Mouse (Mus musculus) brain, embryonic 14.5 days (tissue): Measurements from ENCODE around the gene Cpeb1. TPM values are rescaled to one million over a fixed set of nuclear protein-coding genes. Genes with fewer than 3 reads are reported as not detected.

Experiments used
- DNase-seq: peaks from one replicate; pipeline ENCODE4 v3.0.0-alpha.2; 2011; ENCODE audit warnings: low read depth
- CTCF ChIP-seq: fragments of 200-500 bp; IDR thresholded peaks from 2 replicates; pipeline ENCODE4 v1.5.1; 2012; ENCODE audit warnings: inconsistent platforms, mild to moderate bottlenecking, moderate library complexity, borderline replicate concordance; ENCODE audit not compliant: insufficient read depth, insufficient read length; ENCODE audit errors: extremely low read depth
- POLR2A ChIP-seq: fragments of 200-500 bp; IDR thresholded peaks from 2 replicates; pipeline ENCODE4 v1.6.1; 2012; ENCODE audit warnings: mild to moderate bottlenecking, inconsistent platforms, borderline replicate concordance; ENCODE audit not compliant: poor library complexity, insufficient read depth, insufficient read length, severe bottlenecking; ENCODE audit errors: extremely low read depth
- polyA plus RNA-seq: library from polyadenylated mRNA; depleted of rRNA; stranded (reverse); fragments of >200 nt; gene quantifications from 2 replicates; pipeline ENCODE4 v1.2.3, GENCODE M21; 2012

Gene Cpeb1
- polyA plus RNA-seq, 1 experiment = 6.5 TPM

DNA sequence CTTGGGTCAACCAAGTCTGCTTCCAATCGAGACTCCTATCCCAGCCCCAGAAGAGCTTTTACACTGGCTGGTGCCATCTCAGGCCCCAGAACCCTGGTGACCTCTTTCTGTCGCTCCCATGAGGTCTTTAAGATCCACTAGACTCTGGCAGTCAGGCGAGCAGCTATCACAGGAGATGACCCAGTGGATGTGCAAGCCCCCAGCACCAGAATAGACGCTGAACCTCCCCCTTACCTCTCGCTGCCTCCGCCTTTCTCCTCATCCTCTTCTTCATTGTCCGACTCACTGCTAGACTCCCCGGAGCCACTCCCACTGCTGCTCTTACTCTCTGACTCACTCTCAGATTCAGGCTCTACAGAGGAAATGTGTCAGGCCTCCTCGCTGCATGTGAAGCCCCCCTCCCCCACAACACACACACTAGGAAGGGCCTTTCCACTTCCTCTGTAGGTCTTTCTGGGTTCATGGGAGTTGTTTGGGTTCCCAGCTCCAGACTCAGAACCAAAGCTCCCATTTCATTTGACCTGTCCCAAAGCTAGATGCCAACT lies 9.7 kb upstream of the Cpeb1 start:
- TF ChIP-seq CTCF = no peak
- no peak for DNase-seq

DNA sequence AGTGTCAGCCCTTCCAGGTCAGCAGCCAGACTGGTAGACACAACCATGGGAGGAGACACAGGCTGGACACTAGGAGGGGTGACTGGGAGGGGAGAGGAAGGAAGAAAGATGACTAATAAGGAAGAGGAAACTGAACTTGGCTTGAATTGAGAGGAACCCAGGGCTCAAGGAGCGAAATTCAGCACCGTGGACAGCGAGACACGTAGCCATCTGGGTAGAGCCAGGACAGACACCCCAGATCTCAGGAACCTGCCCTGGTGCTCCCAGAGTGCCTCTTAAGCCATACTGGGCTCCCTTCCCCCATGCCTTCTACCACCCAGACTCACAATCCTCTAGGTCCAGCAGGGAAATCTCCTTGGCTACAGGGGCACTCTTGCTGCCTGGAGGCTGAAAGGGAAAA lies 8.9 kb upstream of the Cpeb1 start:
- peak; percentile 20 for DNase-seq
- no peak for TF ChIP-seq CTCF
- no peak for TF ChIP-seq POLR2A

DNA sequence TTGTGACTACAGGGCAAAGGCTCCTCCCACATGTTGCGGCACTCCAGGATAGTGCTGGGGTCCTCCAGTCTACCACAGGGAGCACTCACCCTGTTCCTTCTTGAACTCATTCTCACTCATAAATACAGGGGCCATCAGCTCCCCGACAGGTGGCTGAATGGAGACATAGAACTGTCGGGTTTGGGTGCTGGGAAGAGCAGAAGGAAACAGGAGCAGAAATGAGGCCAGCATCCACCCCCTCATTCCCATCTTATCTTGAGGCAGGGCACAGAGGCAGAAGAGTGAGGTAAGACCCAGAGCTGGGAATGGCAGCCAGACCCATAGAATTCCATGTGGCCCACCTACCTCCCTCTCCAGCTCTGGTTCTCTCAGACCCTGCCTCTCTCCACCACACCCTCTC lies 7.5 kb upstream of the Cpeb1 start:
- TF ChIP-seq CTCF = no peak
- no peak for TF ChIP-seq POLR2A
- no peak for DNase-seq

DNA sequence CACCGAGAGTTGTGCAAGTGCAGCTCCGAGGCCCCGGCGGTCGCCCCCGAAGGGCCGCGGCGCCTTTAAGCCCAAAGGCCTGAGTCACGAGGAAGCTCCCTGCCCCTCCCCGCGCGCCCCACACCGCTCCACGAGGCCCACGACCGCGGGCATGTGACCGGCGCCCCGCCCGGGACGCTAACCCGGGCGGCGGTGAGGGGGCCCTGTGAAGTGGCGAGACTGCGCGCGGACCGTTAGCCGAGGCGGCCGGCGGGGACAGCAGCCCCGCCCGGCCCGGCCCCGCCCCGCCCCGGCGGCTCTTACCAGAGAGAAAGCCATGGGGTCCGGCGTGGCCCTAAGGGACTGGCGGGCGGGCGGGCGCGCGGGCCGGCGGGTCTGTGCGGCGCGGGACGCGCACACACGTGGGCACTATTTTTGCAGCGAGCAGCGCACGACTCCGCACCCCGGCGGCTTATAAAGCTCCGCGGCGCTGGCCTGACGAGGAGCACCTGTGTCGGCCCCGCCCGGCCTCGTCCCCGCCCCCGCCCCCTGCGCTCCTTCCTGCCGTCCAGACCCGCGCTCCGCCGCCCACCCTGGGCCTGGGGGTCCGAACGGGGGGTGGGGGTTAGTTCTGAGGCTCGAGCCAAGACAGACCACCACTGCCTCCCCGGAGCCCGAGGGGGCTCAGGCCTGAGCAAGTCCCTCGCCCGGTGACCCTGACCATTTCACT lies 780 bp downstream of the Cpeb1 start:
- peak; percentile 37 for DNase-seq
- TF ChIP-seq CTCF (no peak), POLR2A (no peak)

DNA sequence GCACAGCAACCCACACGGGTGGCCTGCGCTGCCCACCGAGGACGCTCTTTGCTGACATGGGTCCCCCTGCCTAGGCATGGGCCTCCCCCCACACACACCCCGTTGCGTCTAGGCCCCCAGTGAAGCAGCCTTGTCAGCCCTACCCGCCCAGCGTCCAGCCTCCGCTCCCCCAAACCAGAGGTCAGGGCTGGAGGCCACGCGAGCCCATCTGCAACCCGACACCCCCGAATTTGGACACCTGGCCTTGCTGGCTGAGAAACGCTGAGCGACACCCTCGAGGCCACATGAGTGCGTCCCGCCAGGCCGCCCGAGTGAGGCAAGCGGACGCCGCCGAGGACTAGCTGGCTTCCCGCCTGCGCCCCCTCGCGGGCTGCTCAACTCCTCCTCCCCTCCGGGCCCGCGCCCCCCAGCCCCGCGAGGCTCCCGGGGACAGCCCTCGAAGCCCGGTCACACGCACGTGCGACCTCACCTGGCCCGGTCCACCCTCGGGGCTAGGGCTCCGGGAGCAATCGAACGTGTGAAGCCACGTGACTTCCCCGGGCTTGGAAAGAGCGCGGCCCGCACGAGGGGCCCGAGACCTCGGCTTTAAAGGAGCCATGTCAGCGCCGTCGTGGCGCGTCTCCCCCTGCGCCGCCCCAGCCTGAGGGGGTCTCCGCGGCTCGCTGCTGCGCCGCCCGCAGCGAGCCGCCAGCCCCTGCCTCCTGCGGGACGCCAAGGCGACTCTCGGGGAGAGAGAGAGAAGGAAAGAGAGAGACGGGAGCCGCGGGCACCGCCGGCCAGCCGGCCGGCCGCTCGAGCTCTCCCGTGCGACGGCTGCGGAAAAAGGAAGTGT lies 1.6 kb downstream of the Cpeb1 start:
- TF ChIP-seq POLR2A (no peak), CTCF (peak; percentile 28; the same call in 1 of the 2 replicates)

DNA sequence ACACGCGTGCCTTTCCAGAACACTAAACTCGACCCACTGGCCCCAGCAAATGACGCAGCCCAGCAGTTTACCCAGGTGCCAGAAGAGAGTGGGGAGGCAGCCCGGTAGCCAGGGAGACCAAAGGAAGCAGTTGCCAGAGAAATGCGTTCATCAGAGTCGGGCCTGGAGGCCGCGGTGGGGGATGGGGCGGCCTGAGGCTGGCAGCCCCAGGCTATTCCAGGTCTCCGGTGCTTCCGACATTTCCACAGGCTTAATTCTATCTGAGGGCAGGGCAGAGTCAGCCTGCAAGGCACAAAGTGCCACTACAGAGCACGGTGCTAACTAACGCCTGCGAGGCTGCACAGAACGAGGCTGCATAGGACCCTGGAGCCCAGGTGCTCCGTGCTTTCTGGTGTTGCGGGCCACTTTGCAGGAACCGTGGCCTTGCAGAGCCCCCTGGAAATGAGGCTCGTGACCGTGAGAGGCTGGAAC lies 2.3 kb downstream of the Cpeb1 start:
- peak; percentile 61 for DNase-seq
- no peak for TF ChIP-seq POLR2A
- TF ChIP-seq CTCF = no peak

More for the DNA sequence above, 1.6 kb downstream of the Cpeb1 start:
- peak; percentile 49 for DNase-seq

DNA sequence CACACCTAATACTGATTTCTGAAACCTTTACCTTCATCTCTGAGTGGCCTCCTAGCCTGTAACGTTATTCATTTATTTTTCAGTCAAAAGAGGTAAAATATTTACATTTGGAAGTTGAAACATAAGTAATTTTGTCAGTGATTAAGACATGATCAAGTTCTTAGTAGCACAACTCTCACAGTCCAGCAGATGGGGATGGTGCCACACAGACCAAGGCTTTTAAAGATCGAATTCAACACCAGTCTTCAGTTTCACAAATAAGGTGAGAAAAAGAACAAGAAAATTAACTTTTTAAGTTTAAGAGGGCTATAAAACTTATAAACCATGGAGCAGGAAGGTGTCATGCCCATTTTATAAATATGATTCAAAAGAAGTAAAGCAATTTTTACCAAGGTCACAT lies 56.3 kb downstream of the Cpeb1 start:
- TF ChIP-seq POLR2A (no peak), CTCF (peak; percentile 51; the same call in 1 of the 2 replicates)
- DNase-seq = peak; percentile 64

DNA sequence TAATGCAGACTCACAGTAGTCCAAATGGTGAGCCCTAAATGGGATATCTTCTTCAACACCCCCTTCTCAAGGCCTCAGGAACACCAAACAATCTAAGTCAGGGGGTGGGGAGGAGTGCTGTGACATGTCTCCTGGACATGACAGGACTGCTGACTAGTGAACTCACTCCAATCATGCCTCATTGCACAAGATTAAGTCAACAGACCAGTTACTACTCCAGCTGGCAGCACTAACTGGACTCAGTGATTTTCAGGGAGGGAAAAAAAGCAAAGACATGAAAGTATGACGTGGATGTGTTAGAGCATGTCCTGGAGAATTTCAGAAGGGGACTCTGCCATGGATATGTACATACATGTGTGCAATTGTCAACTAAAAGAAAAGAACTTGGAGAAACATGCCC lies 75.9 kb downstream of the Cpeb1 start:
- TF ChIP-seq CTCF (no peak), POLR2A (no peak)
- no peak for DNase-seq

DNA sequence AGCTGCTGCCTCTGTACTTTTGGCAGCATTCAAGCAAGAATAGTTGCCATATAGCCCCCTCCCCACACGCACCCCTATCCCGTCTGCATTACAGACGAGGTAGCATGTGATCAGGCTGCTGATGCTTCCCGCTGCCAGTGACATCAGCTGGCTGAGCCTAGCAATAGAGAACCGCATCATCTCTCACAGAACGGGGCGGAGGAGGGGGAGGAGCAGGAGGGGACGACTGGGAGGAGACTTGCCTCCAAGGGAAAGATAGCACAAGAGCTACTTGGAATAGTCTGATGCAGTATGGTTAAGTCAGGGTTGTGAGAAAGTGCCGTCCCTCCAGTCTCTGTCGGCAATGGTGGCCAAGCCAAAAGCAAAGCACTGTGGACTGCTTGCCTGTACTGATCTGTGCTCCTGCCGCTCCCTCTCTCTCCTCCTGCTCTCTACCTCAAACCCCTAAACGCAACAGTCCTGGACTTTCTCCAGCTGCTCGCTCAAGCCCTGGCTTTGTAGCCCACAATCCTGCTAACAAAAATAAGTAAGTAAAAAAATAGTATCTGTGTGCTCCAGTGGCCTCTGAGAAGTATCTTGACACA lies 82.8 kb downstream of the Cpeb1 start:
- TF ChIP-seq POLR2A (no peak), CTCF (no peak)
- peak; percentile 92 for DNase-seq

DNA sequence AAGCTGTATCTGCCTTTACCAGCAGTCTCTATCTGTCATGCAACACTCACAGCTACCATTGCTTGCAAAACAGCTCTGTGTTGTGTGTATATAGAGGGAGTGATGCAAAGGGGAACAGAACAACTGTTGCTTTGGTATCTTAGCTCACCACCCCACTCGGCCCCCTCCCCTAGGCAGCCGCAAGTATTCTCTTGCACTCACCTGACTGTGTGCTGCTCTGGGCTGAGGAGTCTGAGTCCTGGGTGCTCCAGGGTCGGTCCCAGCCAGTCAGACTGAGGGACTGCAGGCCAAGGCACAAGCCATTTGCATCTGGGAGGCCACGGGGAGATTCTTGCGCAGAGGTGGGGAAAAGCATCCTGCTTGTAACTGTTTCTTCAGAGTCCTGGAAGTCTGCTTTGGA lies 83.5 kb downstream of the Cpeb1 start:
- TF ChIP-seq POLR2A (no peak), CTCF (no peak)

DNA sequence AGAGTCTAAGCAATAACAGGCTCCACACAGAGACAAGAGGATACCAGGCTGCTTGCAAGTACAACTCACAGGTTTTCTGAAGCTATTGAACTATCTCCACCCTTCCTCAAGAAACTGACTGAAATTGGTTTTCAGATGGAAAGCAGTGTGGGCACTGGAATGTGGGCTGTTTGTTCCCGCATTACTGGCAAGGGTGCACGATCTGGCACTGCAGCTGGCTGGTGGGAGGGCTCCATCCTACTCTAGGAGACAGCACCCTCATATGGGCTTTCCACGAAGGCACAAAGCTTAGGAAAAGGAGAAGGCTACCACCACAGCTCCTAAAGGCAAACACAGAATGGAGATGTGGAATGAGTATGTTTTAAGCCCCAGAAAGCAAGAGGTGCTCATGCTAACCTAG lies 85.5 kb downstream of the Cpeb1 start:
- TF ChIP-seq POLR2A (no peak), CTCF (no peak)
- DNase-seq = no peak

More for the DNA sequence above, 83.5 kb downstream of the Cpeb1 start:
- no peak for DNase-seq

DNA sequence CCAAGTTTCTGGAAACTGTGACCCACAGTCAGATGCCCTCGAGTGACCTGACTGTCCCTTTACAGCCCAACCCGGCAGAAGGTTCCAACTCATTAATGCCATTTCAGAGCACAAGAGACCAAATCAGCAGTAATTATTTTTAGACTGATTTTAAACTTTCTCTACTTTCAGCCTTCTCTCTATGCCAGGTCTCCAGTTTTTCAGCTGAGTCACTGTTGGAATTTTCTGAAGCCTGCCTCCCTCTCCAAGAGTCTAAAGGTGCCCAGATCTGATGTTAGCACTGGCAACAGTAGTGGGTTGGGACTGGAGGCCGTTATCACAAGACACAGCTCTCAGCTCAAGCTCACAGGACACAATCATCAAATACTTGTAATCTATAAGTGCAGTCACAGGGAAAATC lies 87.3 kb downstream of the Cpeb1 start:
- TF ChIP-seq CTCF = no peak
- no peak for TF ChIP-seq POLR2A
- no peak for DNase-seq

DNA sequence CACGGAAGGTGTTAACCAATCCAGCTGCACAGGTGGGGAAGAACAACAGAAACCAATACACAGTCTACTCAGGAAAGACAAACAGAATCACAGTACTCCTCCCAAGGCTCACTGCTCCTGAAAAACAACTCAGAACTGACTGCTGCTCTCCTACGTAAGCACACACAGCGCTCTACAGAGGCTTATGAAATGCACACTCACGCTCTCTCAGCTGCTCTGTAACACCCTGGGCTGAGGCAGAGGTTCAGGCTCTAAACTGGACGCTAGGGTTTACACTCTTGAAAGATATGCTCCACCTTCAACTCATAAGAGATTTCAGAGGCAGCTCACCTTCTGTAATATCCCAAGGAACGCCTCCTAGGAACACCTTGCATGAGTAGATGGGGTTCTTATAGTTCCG lies 98.3 kb downstream of the Cpeb1 start:
- DNase-seq = no peak
- TF ChIP-seq CTCF (no peak), POLR2A (no peak)
